Mouse (Mus musculus): ENCODE data around the gene Gpm6b. TPM values are rescaled to one million over a fixed set of nuclear protein-coding genes. Genes with fewer than 3 reads are reported as not detected.

Gpm6b gene
- polyA plus RNA-seq, 1 experiment from 2014 or later: 12.4 TPM

DNA sequence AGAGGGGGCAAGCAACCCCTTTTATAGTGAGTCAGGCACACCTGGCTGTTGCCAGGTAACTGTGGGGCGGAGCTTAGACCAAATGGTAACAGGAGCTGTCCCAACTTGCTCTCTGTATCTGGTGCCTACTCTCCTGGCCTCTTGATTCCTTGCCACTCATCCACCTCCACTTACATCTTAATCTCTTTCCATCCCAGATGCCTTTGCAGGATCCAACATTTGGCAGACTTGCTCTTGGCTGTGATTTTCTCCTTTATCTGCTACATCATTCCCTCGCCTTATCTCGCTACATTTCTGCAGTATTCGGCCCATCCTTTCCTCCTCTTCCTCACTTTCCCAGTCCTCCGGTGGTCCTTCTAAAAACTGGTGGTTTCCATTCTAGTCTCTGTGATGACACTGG lies 99.6 kb downstream of the Gpm6b start:
- H3K9me3 ChIP-seq (ENCODE audit: control insufficient read depth, low read length): no peaks in the 10 kb centered on the region
- no peak overlapping the region for H3K9ac ChIP-seq (ENCODE audit: low read length)
- 0 out of 2 replicates have a peak, but pooled peaks cover 5% of the 10 kb centered on the region for H3K27me3 ChIP-seq (ENCODE audit: control insufficient read depth, insufficient read depth, low read length)
- DNase-seq (ENCODE audit: low spot score) (no peak), ATAC-seq (ENCODE audit: insufficient number of reproducible peaks, low FRiP score, low TSS enrichment, low read depth) (no peak)
- H3K4me2 ChIP-seq (ENCODE audit: low read depth, severe bottlenecking): no peak overlapping the region
- H3K4me1 ChIP-seq (ENCODE audit: control insufficient read depth, insufficient read depth, low read length): no peaks in the 10 kb centered on the region
- no peak overlapping the region for H3K27ac ChIP-seq (replicated peaks; ENCODE audit: low read depth, low read length)
- H3K36me3 ChIP-seq (ENCODE audit: control insufficient read depth, insufficient read depth, low read length): no peaks in the 10 kb centered on the region
- 89% methylated on average over 5 of the region's 5 CpGs for WGBS
- H3K4me3 ChIP-seq (ENCODE audit: low read depth, low read length): no peak overlapping the region

GRCm38 (mm10) chrX:166338784-166339520 lies 100.2 kb downstream of the Gpm6b start:
- H3K4me2 ChIP-seq (ENCODE audit: low read depth, severe bottlenecking): no peak overlapping the region
- H3K4me1 ChIP-seq (ENCODE audit: control insufficient read depth, insufficient read depth, low read length): no peaks in the 10 kb centered on the region
- no peak overlapping the region for H3K9ac ChIP-seq (ENCODE audit: low read length)
- no peaks in the 10 kb centered on the region for H3K36me3 ChIP-seq (ENCODE audit: control insufficient read depth, insufficient read depth, low read length)
- H3K4me3 ChIP-seq (ENCODE audit: low read depth, low read length): no peak overlapping the region
- 91% methylated on average over 9 of the region's 9 CpGs for WGBS
- H3K27ac ChIP-seq (replicated peaks; ENCODE audit: low read depth, low read length): no peak overlapping the region
- ATAC-seq (ENCODE audit: insufficient number of reproducible peaks, low FRiP score, low TSS enrichment, low read depth) (no peak), DNase-seq (ENCODE audit: low spot score) (no peak)
- H3K9me3 ChIP-seq (ENCODE audit: control insufficient read depth, low read length): no peaks in the 10 kb centered on the region
- H3K27me3 ChIP-seq (ENCODE audit: control insufficient read depth, insufficient read depth, low read length): 0 out of 2 replicates have a peak, but pooled peaks cover 5% of the 10 kb centered on the region

GRCm38 (mm10) chrX:166339911-166340310 lies 101.2 kb downstream of the Gpm6b start:
- no peak overlapping the region for H3K4me2 ChIP-seq (ENCODE audit: low read depth, severe bottlenecking)
- no peak overlapping the region for H3K27ac ChIP-seq (replicated peaks; ENCODE audit: low read depth, low read length)
- H3K9ac ChIP-seq (ENCODE audit: low read length): no peak overlapping the region
- DNase-seq (ENCODE audit: low spot score) (no peak), ATAC-seq (ENCODE audit: insufficient number of reproducible peaks, low FRiP score, low TSS enrichment, low read depth) (no peak)
- H3K36me3 ChIP-seq (ENCODE audit: control insufficient read depth, insufficient read depth, low read length): no peaks in the 10 kb centered on the region
- no peaks in the 10 kb centered on the region for H3K9me3 ChIP-seq (ENCODE audit: control insufficient read depth, low read length)
- H3K4me1 ChIP-seq (ENCODE audit: control insufficient read depth, insufficient read depth, low read length): no peaks in the 10 kb centered on the region
- H3K4me3 ChIP-seq (ENCODE audit: low read depth, low read length): no peak overlapping the region
- 88% methylated on average over 4 of the region's 4 CpGs for WGBS
- H3K27me3 ChIP-seq (ENCODE audit: control insufficient read depth, insufficient read depth, low read length): peaks cover 4% of the 10 kb centered on the region; the same call in 1 of the 2 replicates

GRCm38 (mm10) chrX:166341795-166342194 lies 103.1 kb downstream of the Gpm6b start:
- H3K4me3 ChIP-seq (ENCODE audit: low read depth, low read length): no peak overlapping the region
- peaks cover 4% of the 10 kb centered on the region; the same call in 1 of the 2 replicates for H3K27me3 ChIP-seq (ENCODE audit: control insufficient read depth, insufficient read depth, low read length)
- no peak overlapping the region for H3K27ac ChIP-seq (replicated peaks; ENCODE audit: low read depth, low read length)
- H3K36me3 ChIP-seq (ENCODE audit: control insufficient read depth, insufficient read depth, low read length): no peaks in the 10 kb centered on the region
- no peak for DNase-seq (ENCODE audit: low spot score)
- H3K9ac ChIP-seq (ENCODE audit: low read length): no peak overlapping the region
- no peak overlapping the region for H3K4me2 ChIP-seq (ENCODE audit: low read depth, severe bottlenecking)
- no peak for ATAC-seq (ENCODE audit: insufficient number of reproducible peaks, low FRiP score, low TSS enrichment, low read depth)
- WGBS: 85% methylated on average over 6 of the region's 6 CpGs
- no peaks in the 10 kb centered on the region for H3K4me1 ChIP-seq (ENCODE audit: control insufficient read depth, insufficient read depth, low read length)
- H3K9me3 ChIP-seq (ENCODE audit: control insufficient read depth, low read length): no peaks in the 10 kb centered on the region

- WGBS: 27% methylated on average over 10 of the region's 10 CpGs
- no peak overlapping the region for H3K27ac ChIP-seq (replicated peaks; ENCODE audit: low read depth, low read length)
- H3K27me3 ChIP-seq (ENCODE audit: control insufficient read depth, insufficient read depth, low read length): peaks cover 4% of the 10 kb centered on the region; the same call in 1 of the 2 replicates
These were observed 105.7 kb downstream of the Gpm6b start for GRCm38 (mm10) chrX:166344228-166345015.

GRCm38 (mm10) chrX:166348086-166348485 lies 109.4 kb downstream of the Gpm6b start:
- peaks cover 2% of the 10 kb centered on the region; the same call in 1 of the 2 replicates for H3K27me3 ChIP-seq (ENCODE audit: control insufficient read depth, insufficient read depth, low read length)
- no peaks in the 10 kb centered on the region for H3K9me3 ChIP-seq (ENCODE audit: control insufficient read depth, low read length)
- WGBS: 79% methylated on average over 6 of the region's 6 CpGs
- no peak overlapping the region for H3K4me2 ChIP-seq (ENCODE audit: low read depth, severe bottlenecking)
- H3K27ac ChIP-seq (replicated peaks; ENCODE audit: low read depth, low read length): no peak overlapping the region
- no peaks in the 10 kb centered on the region for H3K36me3 ChIP-seq (ENCODE audit: control insufficient read depth, insufficient read depth, low read length)
- ATAC-seq (ENCODE audit: insufficient number of reproducible peaks, low FRiP score, low TSS enrichment, low read depth): no peak
- no peak for DNase-seq (ENCODE audit: low spot score)
- H3K4me1 ChIP-seq (ENCODE audit: control insufficient read depth, insufficient read depth, low read length): no peaks in the 10 kb centered on the region
- H3K9ac ChIP-seq (ENCODE audit: low read length): no peak overlapping the region
- H3K4me3 ChIP-seq (ENCODE audit: low read depth, low read length): no peak overlapping the region

More at GRCm38 (mm10) chrX:166344228-166345015, 105.7 kb downstream of the Gpm6b start:
- no peaks in the 10 kb centered on the region for H3K36me3 ChIP-seq (ENCODE audit: control insufficient read depth, insufficient read depth, low read length)
- no peaks in the 10 kb centered on the region for H3K9me3 ChIP-seq (ENCODE audit: control insufficient read depth, low read length)
- no peak overlapping the region for H3K9ac ChIP-seq (ENCODE audit: low read length)
- no peak overlapping the region for H3K4me3 ChIP-seq (ENCODE audit: low read depth, low read length)
- no peak overlapping the region for H3K4me2 ChIP-seq (ENCODE audit: low read depth, severe bottlenecking)
- no peak for ATAC-seq (ENCODE audit: insufficient number of reproducible peaks, low FRiP score, low TSS enrichment, low read depth)
- H3K4me1 ChIP-seq (ENCODE audit: control insufficient read depth, insufficient read depth, low read length): no peaks in the 10 kb centered on the region
- no peak for DNase-seq (ENCODE audit: low spot score)

DNA sequence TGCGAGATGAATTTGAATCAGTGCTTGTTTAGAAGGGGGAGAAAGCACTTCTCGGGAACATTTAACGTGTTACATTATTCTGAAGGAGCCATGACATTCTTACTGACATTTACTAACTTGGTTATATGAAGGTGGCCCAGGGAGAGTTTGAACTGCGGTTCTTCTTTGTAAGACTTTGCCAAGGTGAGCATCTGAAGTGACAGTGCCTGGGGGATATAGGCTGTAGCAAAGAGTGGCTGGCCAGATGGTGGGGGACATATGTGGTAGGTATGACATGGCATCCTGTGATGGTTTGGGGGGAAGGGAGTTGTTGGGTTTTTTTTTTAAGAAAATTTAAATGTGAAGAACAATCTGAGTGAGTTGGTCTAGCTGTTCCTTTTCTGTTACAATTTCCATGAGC lies 109.9 kb downstream of the Gpm6b start:
- ATAC-seq (ENCODE audit: insufficient number of reproducible peaks, low FRiP score, low TSS enrichment, low read depth) (no peak), DNase-seq (ENCODE audit: low spot score) (no peak)
- Histone ChIP-seq H3K27ac (replicated peaks; ENCODE audit: low read depth, low read length) (no peak overlapping the region), H3K27me3 (ENCODE audit: control insufficient read depth, insufficient read depth, low read length) (peaks cover 2% of the 10 kb centered on the region; the same call in 1 of the 2 replicates), H3K4me3 (ENCODE audit: low read depth, low read length) (no peak overlapping the region), H3K9ac (ENCODE audit: low read length) (no peak overlapping the region), H3K4me2 (ENCODE audit: low read depth, severe bottlenecking) (no peak overlapping the region), H3K4me1 (ENCODE audit: control insufficient read depth, insufficient read depth, low read length) (no peaks in the 10 kb centered on the region), H3K36me3 (ENCODE audit: control insufficient read depth, insufficient read depth, low read length) (no peaks in the 10 kb centered on the region), H3K9me3 (ENCODE audit: control insufficient read depth, low read length) (no peaks in the 10 kb centered on the region)
- whole genome bisulfite sequencing: 88% methylated on average over 4 of the region's 4 CpGs

DNA sequence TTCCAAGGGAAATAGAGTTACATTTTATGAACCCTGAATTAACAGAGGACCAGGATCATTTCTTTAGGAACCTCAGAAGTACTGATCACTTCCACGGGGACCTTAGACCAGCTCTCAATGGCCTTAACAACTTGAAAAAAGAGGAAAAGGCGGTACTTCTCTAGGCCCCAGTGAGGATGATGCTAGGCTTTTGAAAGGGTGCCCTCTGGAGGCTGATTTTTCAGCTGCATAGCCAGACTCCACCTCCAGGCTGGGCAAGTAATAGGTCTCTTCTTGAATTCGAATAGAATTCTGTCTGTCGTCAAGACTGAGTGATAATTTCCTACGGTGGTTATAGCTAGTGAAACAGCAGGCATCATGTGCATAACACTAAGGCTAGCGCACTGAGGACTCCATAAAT lies 113.1 kb downstream of the Gpm6b start:
- Histone ChIP-seq H3K4me1 (ENCODE audit: control insufficient read depth, insufficient read depth, low read length) (no peaks in the 10 kb centered on the region), H3K9ac (ENCODE audit: low read length) (no peak overlapping the region), H3K9me3 (ENCODE audit: control insufficient read depth, low read length) (no peaks in the 10 kb centered on the region), H3K4me3 (ENCODE audit: low read depth, low read length) (no peak overlapping the region), H3K4me2 (ENCODE audit: low read depth, severe bottlenecking) (no peak overlapping the region), H3K27ac (replicated peaks; ENCODE audit: low read depth, low read length) (no peak overlapping the region), H3K27me3 (ENCODE audit: control insufficient read depth, insufficient read depth, low read length) (no peaks in the 10 kb centered on the region), H3K36me3 (ENCODE audit: control insufficient read depth, insufficient read depth, low read length) (no peaks in the 10 kb centered on the region)
- 28% methylated on average over 6 of the region's 6 CpGs for WGBS
- DNase-seq (ENCODE audit: low spot score) (peak; percentile 61), ATAC-seq (ENCODE audit: insufficient number of reproducible peaks, low FRiP score, low TSS enrichment, low read depth) (no peak)
